Mouse (Mus musculus): Measurements from ENCODE around the gene Enox1.

The Enox1 gene

DNA sequence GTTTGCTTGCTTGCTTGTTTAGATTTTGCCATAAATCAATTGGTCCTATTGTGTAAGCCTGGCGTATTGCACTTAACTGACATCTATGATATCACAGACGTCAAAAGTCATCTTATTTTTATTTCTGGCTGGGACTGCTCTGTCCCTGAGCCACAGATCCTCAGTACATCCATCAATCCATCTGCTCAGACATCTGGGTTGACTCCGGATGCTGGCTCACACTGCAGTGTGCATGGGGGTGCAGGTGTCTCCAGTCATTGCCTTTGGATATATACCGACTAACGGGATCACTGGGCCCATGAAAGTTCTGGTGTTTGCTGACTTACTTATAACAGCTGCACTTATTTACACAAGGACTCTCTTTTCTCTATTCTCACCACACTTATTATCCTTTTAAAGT is 419.8 kb downstream of the Enox1 start:
- no peak for DNase-seq (ENCODE audit: low spot score)

DNA sequence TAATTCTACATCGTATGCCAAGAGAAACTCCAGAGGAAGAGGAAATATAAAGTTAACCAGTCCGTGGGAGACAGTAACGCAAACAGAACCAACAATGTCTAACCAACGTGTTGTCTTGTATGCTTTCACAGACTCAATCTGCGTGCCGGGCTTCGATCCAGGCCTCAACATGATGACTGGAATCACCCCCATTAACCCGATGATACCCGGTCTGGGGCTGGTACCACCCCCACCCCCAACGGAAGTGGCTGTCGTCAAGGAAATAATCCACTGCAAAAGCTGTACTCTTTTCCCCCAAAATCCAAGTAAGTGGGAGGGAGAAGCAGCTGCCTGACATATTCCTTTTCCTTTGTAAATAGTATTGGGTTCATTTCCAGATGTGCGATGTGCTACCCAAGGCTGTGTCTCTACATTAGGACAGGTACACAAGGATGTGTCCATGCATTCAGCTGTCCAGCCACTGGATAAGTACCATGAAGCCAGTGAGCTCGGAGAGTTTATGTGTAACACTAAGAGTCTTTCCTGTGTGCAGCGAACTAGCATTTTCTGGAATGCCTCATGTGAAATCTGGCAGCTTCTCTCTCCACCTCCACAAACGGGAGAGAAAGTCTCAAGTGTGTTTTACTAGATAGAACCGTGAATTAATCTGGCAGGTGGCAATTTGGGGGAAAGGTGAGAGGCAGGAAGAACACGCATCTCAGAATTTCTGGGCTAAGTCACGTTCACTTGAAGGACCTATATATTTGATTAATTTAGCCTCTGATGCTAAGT is 421.1 kb downstream of the Enox1 start:
- no peak for DNase-seq (ENCODE audit: low spot score)

DNA sequence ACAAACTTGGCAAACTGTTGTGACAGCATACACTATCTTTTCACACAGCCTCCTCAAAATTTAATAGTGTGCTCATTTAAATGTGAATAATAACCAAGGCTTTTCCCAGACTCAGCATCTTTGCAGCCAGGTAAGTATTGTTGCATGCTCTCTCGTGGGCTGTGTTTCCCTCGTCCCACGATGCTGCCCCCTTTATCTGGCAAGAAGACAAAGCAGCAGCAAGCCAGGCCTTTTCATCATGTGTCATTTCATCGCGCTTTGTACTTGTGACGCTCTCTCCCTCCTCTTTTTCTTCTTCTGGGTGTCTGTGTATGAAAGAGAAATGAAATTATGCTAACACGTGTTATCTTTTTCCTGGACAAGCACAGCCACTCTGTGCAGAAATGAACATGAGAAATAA is 421.8 kb downstream of the Enox1 start:
- DNase-seq (ENCODE audit: low spot score), result no peak

DNA sequence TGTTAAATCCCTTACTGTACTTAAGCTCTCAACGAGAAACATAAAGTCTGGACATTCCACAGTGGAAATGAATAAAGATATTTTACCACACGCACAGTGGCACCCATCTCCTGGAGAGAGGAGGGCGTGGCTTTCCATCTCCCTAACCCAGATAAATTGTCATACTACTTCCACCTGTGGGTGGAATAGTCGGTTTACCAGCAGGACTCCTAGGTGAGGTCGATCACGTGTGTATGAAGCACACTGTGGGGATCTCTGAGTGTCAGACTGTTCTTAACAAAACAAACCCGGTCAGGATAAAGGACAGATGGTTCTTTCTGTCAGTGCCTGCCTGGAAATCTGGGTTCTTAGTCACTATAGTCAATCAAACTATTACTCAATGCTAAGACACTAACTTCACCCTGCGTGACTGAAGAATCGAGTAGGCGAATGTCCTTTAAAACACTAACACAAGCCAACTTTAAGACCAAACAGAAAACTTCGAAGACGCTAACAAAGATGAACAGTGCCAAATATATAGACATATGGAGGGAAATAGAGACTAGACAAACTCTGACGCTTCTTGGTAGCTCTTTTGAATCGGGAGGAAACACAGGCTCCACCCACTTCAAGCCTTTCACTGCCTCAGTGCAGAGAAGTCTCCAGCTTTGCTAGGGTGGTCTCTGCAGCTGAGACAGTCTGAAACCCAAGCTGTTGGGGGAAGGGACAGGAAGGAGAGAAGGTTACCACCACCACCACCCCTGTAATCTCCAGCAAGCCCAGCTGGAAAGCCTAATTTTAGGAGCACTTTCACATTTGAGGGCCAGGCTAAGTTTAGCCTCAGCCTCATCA is 423.8 kb downstream of the Enox1 start:
- no peak for DNase-seq (ENCODE audit: low spot score)

DNA sequence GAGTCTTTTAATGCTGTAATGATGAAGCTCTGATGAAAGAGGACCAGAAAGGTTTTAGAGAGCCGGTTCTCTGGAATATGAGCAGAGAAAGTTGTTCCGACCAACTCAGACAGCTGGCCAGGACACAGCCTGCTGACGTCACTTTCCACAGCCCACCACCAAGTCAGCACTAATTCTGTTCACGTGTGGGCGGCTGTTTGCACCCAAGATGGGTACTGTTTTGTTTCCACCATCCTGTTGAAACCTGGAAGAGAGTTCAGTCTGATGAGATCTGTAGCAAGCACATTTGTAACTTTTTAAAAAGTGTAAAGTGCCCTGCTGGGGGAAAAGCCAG is 424.3 kb downstream of the Enox1 start:
- DNase-seq (ENCODE audit: low spot score), result no peak

DNA sequence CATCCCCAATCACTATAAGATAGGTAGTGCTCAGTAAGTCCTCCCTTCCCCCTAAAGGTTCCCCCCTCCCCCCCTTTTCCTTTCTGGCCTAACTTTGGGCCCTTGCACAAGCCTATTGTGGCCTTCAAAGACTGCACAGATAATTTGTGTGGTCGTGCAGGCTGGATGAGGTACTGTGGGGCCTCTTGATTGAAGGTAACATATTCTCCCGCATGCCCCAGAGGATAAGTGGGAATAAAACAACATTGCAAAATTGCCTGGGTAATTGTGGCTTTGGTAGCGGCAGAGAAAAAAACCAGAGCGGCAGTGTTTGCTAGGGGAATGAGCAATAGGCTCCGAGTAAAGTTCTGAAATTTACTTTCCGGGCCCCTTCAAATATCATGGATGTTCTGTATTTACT is 425.1 kb downstream of the Enox1 start:
- no peak for DNase-seq (ENCODE audit: low spot score)

DNA sequence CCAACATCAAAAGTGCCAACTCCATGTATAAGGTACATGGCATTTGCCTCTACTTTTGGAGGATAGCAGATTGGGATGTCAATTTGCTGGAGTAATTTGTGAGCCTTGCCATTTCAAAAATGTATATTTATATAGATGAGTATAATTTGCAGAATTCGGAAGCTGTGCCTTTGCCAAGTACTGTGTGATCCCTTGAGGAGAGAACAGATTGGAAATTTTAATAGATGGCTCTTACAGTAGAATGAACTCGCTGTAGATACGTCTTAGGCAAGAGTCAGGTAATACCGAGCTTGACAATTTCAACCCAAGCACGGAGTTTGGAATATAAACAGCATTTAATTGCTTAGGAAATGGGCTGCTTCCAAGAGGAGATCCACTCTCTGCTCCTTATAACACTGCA is 427.9 kb downstream of the Enox1 start:
- DNase-seq (ENCODE audit: low spot score), result no peak

DNA sequence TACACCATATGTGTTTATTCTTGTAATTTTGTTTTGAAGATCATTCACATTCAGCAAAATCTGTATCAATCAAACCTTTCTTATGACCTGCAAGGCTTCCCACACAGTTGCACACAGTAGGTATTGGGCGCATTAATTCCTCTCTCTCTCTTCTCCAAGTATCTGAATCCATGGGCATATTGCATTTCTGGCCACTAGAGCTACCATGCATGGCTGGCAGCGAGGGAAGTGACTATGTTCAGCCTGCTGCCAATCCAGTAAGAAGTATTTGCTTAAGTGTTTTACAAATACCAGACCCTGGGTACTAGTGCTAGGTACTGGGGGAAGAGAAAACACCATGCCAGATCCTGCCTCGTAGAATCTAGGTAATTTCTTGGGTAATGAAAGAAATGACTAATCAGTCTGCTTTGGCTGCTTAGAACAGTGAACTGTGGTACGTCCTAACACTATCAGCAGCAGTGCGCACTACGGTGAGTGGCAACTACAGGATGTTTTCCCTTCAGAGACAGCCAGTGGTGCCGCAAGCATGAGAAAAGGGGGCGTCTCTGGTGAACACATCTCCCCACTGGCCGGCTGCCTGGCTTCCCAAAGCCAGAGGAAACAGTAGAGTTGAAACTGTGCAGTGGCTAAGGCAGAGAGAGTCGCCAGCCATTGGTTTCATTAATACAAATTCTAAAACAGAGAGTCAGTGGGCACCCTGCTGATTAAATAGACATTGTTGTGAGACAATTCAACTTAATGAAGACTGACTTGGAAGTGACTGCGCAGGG is 428.7 kb downstream of the Enox1 start:
- no peak for DNase-seq (ENCODE audit: low spot score)

DNA sequence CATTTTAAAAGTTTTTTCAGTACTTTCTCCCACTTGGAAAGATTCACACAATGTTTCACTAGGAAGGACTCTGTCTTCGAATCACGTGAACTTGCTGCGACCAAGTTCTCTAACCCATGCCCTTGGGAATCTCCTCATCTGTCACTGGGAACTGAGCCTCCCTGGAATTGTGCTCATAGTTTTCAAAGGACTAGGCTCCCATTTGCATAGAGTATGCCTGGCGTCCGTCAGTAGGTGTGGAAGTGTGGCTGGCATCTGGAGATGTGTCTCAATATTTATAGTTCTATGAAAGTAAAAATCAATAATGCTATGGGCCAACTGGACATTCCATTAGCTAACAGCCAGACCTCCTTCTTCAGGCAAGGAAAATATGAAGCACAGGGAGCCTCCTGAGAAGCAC is 429.5 kb downstream of the Enox1 start:
- no peak for DNase-seq (ENCODE audit: low spot score)

DNA sequence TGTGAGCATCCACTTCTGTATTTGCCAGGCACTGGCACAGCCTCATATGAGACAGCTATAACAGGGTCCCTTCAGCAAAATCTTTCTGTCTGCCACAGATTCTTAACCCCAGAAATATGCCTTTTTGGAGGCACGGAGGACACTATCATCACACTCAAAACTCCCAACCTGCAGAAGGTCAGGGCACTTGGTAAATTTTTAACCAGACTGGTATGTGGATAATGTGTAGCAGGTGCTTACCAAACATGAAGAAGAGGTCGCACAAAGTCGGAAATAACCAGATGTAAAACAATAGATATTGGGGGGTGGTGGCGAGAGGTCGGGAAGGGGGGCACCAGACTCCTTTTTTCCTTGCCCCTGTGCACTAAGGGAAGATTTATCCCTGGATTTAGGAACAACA is 430.6 kb downstream of the Enox1 start:
- DNase-seq (ENCODE audit: low spot score), result no peak

DNA sequence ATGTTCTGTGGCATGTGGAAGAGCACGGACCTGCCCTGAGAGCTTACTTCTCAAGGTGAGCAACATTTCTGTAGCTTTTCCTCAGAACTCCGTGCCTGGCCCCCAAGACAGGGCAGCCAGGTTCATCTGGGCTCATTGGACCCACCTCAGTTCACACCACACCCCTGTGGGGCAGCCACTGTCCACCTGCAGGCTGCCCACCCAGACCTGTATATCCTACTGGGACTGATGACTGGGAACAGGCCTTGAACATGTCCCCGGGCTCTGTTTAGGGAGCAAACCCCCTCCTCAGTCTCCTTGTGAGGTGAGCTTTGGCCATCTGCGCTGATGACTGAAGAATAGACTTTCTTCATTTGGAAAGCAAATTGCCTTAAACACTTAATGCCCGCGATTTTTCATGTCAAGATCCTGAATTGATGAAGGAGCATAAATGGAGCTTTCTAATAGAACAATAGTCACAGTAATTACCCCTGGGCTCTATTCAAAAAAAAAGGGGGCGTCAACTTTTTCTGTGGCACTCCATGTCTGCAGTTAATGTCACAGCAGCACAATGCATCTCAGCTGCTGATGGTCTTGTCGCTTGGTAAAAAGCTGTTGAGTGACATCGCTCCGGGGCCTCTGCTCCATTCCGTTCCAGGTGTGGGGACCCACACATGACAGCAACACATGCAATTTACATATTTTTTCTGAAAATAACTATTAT is 436.7 kb downstream of the Enox1 start:
- DNase-seq (ENCODE audit: low spot score), result no peak

DNA sequence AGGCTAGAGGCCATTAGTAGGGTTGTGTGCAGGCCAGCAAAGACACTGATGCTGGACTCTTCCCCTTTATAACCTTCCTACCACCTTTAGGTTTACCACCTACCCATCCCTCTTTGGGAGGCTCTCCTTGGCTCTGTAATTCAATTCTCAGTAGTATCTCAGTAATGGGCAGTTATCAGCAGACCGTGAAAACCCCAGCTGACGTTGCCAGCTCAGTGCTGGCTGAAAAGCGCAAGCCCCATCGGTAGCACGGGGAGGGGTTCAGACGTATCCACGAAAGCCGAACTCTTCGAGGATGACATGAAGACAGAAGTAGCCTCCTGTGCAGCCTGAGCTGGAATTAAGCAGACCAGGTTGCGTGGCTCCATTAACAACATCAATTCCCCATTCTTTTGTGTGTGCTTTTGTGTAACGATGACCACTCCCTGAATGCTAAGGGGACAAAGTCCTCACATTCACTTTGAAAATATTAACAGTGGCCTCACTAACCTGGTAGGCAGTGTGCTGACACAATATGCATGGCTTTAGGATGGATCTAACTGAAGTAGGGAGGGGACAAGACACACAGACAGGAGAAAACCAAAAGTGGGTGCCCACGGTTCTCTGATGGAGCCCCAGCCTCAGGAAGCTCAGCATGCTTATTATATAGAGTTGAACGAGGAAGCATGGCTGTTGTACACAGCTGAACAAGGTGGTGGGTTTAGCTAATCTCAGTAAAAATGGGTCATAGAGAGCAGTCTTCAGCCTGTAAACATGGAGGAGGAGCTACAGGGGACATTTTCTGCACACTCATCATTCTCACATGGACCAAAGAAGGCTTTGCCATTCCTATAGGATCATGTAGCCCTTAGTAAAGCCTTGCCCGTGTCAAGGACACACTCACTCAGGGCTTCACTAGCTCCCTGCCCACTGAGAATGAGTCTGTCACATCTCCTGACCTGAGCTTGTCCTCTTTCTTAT is 439.9 kb downstream of the Enox1 start:
- no peak for DNase-seq (ENCODE audit: low spot score)

DNA sequence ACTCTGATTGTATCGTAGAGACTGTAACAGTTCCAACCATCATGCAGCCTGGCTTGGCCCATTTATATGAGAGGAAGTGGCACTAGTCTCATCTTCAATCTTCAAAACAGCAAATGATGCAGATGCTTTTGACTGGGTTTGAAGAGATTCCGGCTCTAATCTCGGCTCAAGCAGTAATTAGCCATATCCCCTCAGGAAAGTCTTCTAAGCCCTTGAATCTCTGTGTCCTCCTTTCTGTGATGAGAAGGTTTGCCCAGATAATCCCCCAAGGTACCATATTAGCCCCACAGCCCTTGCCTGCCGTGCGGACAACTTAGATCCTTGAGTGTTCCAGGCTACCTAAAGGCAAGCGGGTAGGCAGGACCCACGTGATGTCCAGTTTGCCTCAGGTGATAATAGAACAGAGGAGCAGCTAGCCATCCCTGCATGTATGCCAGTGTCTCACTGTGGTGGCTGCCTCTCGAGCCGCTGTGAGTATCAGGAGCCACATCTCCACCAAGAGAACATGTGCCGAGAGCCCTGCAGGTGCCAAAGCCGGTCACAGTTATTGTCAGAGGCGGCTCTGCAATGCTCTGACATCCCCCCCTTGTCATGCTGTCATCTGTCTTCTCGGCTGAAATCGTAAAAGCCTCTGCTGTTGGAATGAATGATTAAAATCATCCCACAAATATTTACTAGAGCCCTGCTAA is 442.6 kb downstream of the Enox1 start:
- no peak for DNase-seq (ENCODE audit: low spot score)

DNA sequence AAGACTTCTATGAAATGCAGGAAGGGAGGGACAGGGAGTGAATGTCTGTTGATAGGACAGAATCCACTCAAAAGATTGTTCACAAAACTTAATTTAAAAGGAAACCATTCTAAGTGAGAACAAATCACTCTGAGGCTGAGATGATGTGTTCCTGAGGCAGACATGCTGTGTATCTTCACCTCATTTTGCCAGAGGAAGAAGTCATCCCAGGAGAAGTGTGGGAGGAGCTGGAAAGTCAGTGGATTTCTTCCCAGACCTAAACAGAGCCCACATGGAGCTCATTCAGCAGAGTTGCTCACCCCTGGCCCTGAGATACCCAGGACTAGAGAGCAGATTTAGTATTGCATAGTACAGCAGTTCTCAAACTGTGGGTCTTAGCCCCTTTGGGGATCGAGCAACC is 444.2 kb downstream of the Enox1 start:
- no peak for DNase-seq (ENCODE audit: low spot score)

DNA sequence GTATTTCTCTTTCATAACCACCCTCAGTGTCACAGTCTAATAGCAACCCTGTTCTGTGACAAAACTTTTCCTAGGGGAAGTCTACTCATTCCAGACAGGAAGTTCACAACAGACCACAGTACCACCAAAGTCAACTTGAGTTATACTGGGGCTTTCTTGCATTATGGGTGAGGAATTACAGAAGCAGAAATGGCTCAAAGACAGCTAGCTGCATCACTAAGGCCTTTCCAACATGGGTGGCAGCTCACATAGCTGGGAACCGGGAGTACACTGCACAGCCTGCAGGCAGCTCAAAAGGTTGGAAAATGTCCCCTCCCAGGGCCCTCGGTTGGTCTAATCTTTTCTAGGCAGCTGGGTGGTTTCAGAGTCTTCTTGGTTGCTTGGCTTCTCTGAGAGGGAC is 444.9 kb downstream of the Enox1 start:
- DNase-seq (ENCODE audit: low spot score), result no peak

DNA sequence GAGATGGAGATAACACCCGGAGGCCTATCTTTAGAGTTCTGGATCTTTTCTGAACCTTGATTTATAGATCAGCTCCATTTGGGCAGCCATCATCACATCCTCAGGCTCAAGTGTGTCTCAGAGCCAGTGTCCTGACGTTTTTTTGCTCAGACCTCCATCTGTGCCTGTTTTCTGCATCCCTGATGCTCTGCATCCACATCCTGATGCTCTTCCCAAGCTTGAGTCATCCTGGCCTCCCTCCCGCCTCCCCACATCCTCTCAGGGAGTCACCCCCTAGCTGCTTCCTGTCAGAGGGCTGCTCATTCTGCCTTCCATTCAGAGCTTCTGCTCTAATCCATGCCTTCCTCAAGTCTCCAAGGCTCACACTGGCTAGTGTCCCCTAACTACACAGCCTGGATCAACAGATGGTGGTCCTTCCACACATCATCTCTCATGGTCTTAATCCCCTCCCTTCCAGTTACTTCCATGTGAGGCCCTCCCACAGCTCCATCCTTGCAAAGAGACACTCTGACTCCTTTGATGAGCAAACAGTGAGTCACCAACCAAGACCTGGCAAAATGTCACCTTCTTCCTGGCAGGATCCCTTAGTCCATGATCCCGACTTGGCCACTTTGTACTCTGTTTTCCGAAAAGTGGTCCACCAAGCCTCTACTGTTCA is 451.7 kb downstream of the Enox1 start:
- no peak for DNase-seq (ENCODE audit: low spot score)

DNA sequence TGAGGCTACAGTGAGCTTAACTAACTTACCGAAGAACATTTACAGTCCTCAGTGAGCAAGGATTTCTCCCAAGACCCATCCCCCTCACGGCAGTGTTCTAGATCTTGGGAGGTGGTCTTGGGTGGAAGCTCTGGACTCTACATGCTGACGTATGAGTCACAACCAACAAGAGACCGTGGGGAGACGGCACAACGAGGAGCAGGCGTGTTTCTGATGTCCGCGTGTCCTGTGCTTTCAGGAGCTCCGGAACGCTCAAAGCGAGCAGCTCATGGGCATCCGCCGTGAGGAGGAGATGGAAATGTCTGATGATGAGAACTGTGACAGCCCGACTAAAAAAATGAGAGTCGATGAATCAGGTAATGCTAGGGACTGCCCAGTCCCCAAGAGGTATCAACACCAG is 458.6 kb downstream of the Enox1 start:
- DNase-seq (ENCODE audit: low spot score), result no peak

DNA sequence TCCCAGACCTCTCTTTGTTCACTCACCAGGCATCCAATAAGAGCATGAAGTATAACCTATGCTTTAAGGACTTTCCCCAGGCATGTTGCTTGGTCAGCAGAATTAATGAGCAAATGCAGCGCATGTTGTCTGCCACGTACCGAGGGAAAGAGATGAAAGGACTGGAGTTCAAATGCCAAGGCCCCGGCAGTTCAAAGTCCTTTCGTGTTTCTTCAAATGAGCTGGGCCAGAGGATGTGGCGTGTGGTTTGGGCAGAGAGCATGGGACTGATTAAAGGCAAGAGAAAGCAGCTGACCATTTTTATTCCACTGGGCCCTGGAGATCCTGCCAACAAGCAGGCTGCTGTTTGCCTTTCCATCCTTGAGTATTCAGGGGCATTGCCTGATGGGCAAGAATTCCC is 460.7 kb downstream of the Enox1 start:
- no peak for DNase-seq (ENCODE audit: low spot score)

DNA sequence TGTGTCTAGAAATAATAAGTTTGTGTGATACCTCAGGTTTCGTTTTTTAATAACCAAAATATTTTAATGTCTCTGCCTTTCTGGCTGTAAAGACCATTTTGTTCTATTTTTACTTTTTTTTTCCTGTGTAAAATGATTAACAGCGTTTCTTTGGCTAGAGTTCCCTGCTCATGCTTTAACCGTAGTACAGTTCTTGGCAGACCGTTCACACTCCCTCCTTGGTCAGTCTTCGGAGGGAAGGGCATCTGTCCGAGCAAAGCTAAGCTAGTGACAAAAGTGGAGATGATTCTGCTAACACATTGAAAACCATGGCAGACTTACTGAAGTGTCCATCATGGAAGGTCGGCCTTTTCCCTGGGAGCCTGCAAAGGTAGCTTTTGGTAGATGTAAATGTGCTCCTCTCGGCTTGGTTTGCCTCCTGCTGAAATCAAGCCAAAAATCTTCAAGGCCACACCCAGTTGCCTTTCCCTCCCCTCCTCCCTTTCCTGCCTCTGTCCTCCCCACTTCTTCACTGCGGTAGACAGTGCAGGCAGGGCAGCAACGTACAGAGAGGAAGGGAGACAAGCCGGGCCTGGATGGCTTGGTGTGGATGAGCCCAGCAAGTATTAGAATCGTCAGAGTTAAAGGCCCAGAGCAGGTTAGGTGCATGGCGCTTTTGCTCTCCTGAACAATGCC is 461.7 kb downstream of the Enox1 start:
- no peak for DNase-seq (ENCODE audit: low spot score)

Measured in testis, postnatal 10 days (tissue).